Mouse (Mus musculus): ENCODE results near the gene Cd300a.

Cd300a gene

DNA sequence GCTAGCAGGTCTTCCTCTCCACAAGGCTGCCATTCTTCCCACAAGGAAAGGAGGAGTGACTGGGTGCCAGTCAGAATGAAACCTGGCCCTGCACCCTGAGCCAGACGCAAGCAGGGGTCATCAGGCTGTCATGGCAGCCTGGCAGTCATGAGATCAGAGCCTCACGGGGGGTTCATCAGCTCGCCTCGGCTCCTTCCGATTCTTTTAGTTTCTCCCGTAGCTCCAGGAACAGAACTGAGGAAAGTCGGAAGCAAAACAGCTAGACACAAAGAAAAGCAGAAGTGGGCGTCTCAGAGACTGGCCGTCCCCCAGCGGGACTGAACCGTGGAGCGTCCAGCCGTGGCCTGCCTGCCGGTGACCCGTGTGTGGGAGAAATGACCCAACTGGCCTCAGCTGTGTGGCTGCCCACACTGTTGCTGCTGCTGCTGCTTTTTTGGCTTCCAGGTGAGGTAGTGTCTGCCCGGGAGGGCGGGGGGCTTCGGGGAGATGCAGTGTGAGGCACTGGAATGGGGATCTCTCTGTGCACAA is at the start of gene Cd300a:
Gene Cd300a, plus strand, starts transcription at position 51 of the 528 bp plus-strand sequence.
- no peak for DNase-seq (ENCODE audit: low read depth)

- DNase-seq (ENCODE audit: low read depth): no peak
Measured at GRCm38 (mm10) chr11:114843818-114844463, 45.9 kb upstream of the Cd300a start.

DNA sequence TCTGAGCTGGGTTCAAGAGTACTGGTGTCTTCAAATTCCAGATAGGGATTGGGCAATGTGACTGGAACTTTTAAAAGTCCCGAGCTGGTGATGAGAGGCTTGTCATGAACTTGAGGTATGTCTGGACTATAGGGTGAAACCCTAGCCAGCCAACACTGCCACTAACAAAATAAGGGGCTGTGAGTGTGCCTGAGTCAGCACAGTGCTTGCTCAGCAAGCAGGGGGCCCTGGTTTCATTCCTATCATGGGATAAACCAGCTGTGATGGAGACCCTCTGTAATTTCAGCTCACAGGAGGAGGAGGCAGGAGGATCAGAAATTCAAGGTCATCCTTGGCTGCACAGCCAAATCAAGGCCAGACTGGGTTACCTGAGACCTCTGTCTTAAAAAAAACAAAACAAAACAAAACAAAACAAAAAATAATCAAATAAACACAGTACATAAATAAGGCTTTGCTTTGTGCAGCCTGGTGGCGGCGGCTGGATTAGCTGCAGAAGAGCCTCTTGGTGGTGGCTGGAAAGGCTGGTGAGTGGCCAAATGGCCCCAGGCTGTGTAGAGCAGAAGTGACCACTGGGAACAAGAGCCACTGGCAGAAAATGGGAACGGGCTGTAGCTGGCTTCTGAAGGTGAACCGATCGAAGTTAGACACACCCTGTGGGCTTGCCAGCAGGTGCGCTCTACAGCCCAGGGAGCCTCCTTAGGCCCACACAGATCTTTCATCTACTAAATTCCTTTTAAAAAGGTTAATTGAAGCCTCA is 45.2 kb upstream of the Cd300a start:
- DNase-seq (ENCODE audit: low read depth): no peak

GRCm38 (mm10) chr11:114846336-114846735 is 43.5 kb upstream of the Cd300a start:
- no peak for DNase-seq (ENCODE audit: low read depth)

GRCm38 (mm10) chr11:114847008-114847407 is 42.8 kb upstream of the Cd300a start:
- DNase-seq (ENCODE audit: low read depth): no peak

DNA sequence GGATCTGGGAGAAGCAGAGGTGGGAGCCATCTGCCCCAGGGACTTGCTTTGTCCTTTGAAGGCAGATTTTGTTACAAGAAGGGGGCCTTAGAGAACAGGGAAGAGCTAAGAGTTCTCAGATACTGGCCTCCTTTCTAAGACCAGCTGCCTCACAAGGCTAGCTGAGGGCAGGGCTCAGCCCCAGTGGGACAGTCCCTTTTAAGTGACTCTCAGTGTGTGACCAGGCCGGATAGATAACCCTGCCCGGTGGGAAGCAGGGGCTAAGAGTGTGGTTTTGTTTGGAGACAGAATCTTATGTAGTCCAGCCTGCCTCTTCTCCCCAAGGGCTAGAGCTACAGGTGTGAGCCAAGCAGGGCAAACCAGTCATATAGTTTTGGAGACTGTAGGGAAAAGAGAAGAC is 40.3 kb upstream of the Cd300a start:
- DNase-seq (ENCODE audit: low read depth): no peak

DNA sequence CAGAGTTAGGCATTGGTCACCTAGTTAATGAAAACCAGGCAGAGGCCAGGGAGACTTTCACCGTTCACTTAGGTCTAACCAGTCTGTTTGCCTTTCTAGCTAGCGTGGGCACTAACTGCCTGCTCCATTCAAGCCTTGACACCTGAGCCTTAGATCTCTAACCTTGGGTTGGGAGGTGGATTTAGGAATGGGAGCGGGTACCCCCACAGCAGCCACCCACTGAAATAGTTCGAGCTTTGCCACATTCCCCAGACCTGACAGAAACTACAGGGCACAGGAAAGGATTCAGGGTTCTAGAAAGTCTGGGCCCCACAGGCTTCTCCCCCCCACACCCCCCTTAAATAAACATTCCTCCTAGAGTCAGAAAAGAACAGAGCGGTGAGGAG is 39.8 kb upstream of the Cd300a start:
- DNase-seq (ENCODE audit: low read depth): no peak

DNA sequence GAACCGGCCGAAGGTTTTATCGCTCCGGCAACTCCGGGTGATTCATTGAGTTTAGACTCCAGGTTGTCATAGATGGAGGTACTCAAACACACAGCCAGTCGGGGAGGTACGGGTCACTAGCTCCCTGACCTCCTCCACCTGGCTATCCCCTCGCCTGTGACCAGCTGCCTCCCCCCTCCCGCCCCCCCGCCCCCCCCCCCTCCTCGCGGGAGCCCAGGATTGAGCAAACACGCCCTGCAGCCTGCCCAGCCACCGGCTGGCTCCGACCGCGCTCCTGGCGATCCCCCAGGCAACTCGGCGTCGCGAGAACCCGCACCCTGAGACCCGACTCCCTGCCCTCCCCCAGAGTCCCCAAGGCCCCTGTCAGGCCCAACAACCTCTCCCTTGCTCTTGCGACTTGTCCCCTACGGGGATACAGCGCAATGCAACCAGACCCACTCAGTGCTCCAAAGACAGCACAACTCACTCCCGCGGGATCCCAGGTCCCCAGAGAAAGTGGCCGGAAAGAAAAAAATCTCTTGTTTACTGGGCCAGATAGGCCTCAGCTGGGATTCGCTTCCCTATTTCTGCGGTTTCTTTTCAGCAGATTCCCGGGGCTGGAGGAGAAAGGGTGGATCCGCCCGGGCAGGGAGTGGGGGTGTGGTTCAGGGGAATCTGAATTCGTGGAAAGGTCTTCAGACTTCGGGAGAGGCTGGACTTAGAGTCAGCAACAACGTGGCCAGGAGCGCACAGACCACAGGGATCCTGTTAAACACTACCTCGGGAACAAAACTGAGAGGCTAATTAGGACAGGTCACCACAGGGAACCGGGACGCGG is 39.2 kb upstream of the Cd300a start, which contains the start of gene Gprc5c:
Gene Gprc5c, plus strand, starts transcription at position 701 of the 817 bp plus-strand sequence.
- no peak for DNase-seq (ENCODE audit: low read depth)

- no peak for DNase-seq (ENCODE audit: low read depth)
Measured at GRCm38 (mm10) chr11:114851269-114851607, 38.6 kb upstream of the Cd300a start.

- DNase-seq (ENCODE audit: low read depth): no peak
Measured at GRCm38 (mm10) chr11:114851608-114852310, 38.1 kb upstream of the Cd300a start.

GRCm38 (mm10) chr11:114852311-114853173 is 37.3 kb upstream of the Cd300a start:
- no peak for DNase-seq (ENCODE audit: low read depth)

GRCm38 (mm10) chr11:114853174-114853838 is 36.5 kb upstream of the Cd300a start:
- no peak for DNase-seq (ENCODE audit: low read depth)

GRCm38 (mm10) chr11:114854581-114854980 is 35.3 kb upstream of the Cd300a start:
- no peak for DNase-seq (ENCODE audit: low read depth)

- no peak for DNase-seq (ENCODE audit: low read depth)
Measured at GRCm38 (mm10) chr11:114856125-114856524, 33.7 kb upstream of the Cd300a start.

GRCm38 (mm10) chr11:114858641-114859040 is 31.2 kb upstream of the Cd300a start:
- no peak for DNase-seq (ENCODE audit: low read depth)

DNA sequence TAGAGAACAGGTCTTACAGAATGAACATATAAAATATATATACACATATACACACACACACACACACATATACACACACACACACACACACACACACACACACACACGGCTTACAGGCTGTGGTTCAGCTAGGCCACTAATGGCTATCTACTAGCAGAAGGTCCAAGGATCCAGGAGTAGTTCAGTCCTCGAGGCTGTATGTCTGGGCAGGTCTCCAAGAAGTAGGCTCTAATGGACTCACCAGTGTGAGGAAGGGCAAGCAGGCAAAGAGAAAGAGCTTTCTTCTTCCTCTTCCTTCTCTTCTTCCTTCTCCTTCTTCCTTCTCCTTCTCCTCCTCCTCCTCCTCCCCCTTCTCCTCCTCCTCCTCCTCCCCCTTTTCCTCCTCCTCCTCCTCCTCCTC is 28.8 kb upstream of the Cd300a start:
- no peak for DNase-seq (ENCODE audit: low read depth)

- no peak for DNase-seq (ENCODE audit: low read depth)
Measured at GRCm38 (mm10) chr11:114862687-114863086, 27.2 kb upstream of the Cd300a start.

DNA sequence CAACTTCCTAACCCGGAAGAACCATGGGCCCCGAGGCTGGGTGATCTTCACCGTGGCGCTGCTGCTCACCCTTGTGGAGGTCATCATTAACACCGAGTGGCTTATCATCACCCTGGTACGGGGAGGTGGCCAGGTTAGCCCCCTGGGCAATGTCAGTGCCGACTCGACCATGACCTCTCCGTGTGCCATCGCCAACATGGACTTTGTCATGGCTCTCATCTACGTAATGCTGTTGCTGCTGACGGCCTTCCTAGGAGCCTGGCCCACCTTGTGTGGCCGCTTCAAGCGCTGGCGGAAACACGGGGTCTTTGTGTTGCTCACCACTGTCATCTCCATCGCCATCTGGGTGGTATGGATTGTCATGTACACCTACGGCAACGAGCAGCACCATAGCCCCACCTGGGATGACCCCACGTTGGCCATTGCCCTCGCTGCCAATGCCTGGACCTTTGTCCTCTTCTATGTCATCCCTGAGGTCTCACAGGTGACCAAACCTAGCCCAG is 25.9 kb upstream of the Cd300a start:
- DNase-seq (ENCODE audit: low read depth): no peak

GRCm38 (mm10) chr11:114865999-114866398 is 23.8 kb upstream of the Cd300a start:
- DNase-seq (ENCODE audit: low read depth): no peak

Data from c-Kit-positive CD71-positive TER-119-negative erythroid progenitor cells, embryonic 14.5 days (primary cell).